Mouse (Mus musculus) neural tube, embryonic 15.5 days (tissue): ENCODE measurements around the gene Spem1. TPM values are rescaled to one million over a fixed set of nuclear protein-coding genes. Genes with fewer than 3 reads are reported as not detected.
A peak's percentile ranks its signal among the peaks of the same experiment; 100 is the strongest.

Source experiments
- ATAC-seq: fragments of 200-750 bp; cut with Nextera tagmentation; 2 replicates; pipeline ENCODE4 v1.8.0; 2017; ENCODE audit warnings: mild to moderate bottlenecking, moderate TSS enrichment, moderate library complexity; ENCODE audit not compliant: low FRiP score
- H3K27ac ChIP-seq: fragments of 300-500 bp; sonication (generic); replicated peaks from 2 replicates; pipeline ENCODE4 v1.5.1; 2015; ENCODE audit warnings: mild to moderate bottlenecking, inconsistent platforms
- H3K27me3 ChIP-seq: fragments of 300-500 bp; sonication (generic); replicated peaks from 2 replicates; pipeline ENCODE4 v1.6.1; 2015; ENCODE audit warnings: inconsistent platforms
- H3K36me3 ChIP-seq: fragments of 300-500 bp; sonication (generic); 2 replicates; pipeline ENCODE4 v1.6.1; 2015; ENCODE audit warnings: inconsistent platforms
- H3K4me1 ChIP-seq: fragments of 300-500 bp; sonication (generic); 2 replicates; pipeline ENCODE4 v1.6.1; 2015; ENCODE audit warnings: inconsistent platforms
- H3K4me2 ChIP-seq: fragments of 300-500 bp; sonication (generic); 2 replicates; pipeline ENCODE4 v1.6.1; 2015; ENCODE audit warnings: inconsistent platforms, mild to moderate bottlenecking, moderate library complexity
- H3K4me3 ChIP-seq: fragments of 300-500 bp; sonication (generic); replicated peaks from 2 replicates; pipeline ENCODE4 v1.5.1; 2015; ENCODE audit warnings: mild to moderate bottlenecking, inconsistent platforms
- H3K9ac ChIP-seq: fragments of 300-500 bp; sonication (generic); replicated peaks from 2 replicates; pipeline ENCODE4 v1.6.1; 2015; ENCODE audit warnings: mild to moderate bottlenecking, inconsistent platforms
- H3K9me3 ChIP-seq: fragments of 300-500 bp; sonication (generic); replicated peaks from 2 replicates; pipeline ENCODE4 v1.6.1; 2016; ENCODE audit warnings: inconsistent platforms
- WGBS: fragments of 180-500 bp; shearing (Covaris S2); methylation state at CpG from one replicate; pipeline ENCODE4 v1.1.7; 2015; ENCODE audit warnings: mixed read lengths; 5-methylcytosine and 5-hydroxymethylcytosine counted together
- polyA plus RNA-seq: library from polyadenylated mRNA; unstranded; fragments of >200 nt; fragmentation: Nextera tagmentation; extraction: Ambion mirVana; gene quantifications from 2 replicates; pipeline ENCODE4 v1.2.1, GENCODE M21; 2015

The Spem1 gene
- polyA plus RNA-seq, 1 experiment from 2014 or later = 0.29 TPM

DNA sequence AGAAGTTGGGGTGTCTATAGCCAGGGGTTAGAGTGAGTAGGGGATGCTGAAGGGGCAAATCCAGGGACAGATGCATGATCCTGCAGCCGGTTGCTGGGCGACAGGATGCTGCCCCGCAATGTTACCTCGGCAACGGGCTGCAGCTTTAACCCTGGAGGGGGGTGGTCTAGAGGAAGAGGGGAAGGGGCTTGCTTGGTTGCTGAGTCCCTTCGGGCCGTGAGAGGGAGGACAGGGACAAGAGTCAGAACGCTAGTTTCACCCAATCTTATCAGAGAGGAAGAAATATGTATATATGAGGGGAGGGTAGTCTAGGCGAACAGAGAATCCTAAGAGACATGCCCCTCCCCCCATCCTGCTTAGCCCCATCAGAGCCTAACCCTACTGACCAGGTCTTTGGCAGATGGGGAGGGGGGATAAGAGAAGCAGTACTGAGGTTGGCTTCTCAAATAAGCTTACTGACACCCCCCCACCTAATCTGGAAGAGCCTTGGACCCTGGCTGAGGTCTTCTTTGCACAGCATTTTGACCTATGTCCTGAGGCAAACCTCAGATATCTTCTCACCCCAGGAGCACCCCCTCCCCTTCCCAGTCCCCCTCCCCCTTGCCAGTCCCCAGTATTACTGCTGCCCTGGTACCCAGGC is 13.5 kb upstream of the Spem1 start:
- peak overlapping the region; percentile 89 for H3K4me3 ChIP-seq
- peak overlapping the region; percentile 98 for H3K27ac ChIP-seq
- H3K36me3 ChIP-seq = peaks cover 23% of the 10 kb centered on the region
- peak overlapping the region; percentile 94 for H3K4me2 ChIP-seq
- WGBS = 5% methylated on average over 9 of the region's 9 CpGs
- peak overlapping the region; percentile 98 for H3K9ac ChIP-seq
- H3K9me3 ChIP-seq = no peaks in the 10 kb centered on the region
- no peaks in the 10 kb centered on the region for H3K27me3 ChIP-seq
- ATAC-seq = no peak
- peaks cover 49% of the 10 kb centered on the region for H3K4me1 ChIP-seq

DNA sequence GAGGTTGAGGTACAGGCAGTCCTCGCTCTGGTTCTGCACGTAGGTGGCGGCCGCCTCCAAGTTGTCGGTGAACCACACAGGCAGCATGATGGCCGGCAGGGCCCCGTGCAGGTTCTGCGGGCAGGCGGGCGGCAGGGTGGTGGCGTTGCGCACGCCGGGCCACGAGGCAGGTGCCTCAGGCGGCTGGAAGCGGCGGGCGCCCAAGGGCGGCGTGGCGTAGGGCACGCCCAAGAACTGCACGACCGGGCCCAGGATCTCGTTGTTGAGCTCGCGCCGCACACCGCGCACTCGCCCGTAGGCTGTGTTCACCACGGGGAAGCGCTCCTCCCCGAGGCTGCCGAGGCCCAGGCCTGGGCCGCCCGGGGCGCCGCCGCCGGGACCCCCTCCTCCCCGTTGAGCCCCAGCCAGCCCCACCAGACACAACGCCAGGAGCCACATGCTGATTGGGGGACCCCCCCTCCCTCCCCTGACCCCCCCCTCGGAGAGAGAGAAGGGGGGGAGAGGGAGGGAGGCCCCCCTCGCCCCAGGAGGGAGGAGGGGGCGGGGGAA is 12.1 kb upstream of the Spem1 start:
- no peak for ATAC-seq
- Histone ChIP-seq H3K27me3 (no peaks in the 10 kb centered on the region), H3K4me2 (peak overlapping the region; percentile 94), H3K4me1 (peaks cover 42% of the 10 kb centered on the region), H3K9me3 (no peaks in the 10 kb centered on the region), H3K4me3 (peak overlapping the region; percentile 89), H3K9ac (peak overlapping the region; percentile 98), H3K27ac (peak overlapping the region; percentile 54), H3K36me3 (peaks cover 28% of the 10 kb centered on the region)
- WGBS = 3% methylated on average over 41 of the region's 48 CpGs

GRCm38 (mm10) chr11:69833554-69833953 is 11.6 kb upstream of the Spem1 start:
- Histone ChIP-seq H3K9ac (peak overlapping the region; percentile 98), H3K4me1 (peaks cover 39% of the 10 kb centered on the region), H3K4me3 (peak overlapping the region; percentile 89), H3K4me2 (peak overlapping the region; percentile 94), H3K9me3 (no peaks in the 10 kb centered on the region), H3K36me3 (peaks cover 32% of the 10 kb centered on the region), H3K27me3 (no peaks in the 10 kb centered on the region), H3K27ac (peak overlapping the region; percentile 54; the same call in 1 of the 2 replicates)
- ATAC-seq = no peak
- 49% methylated on average over 8 of the region's 8 CpGs for WGBS

DNA sequence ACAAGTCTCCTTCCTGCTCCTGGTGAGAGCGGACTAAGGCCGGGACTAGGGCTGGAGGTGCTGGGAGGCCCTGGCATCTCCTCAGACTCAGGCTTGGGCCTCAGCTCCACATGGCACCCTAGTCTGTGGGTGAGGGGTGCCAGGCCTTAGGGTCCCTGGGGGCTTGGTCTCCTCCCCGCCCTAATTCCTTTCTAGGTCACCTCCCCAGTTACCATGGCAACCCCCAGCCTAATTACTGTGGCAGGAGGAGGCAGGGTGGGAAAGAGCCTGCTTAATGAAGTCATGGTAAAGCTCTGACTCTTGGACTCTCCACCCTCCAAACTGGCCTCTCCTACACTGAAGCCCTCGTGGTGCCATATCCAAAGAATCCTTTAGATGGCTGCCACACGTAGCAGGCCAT is 6.9 kb upstream of the Spem1 start:
- no peak for ATAC-seq
- no peak overlapping the region for H3K27ac ChIP-seq
- WGBS = 48% methylated on average over 5 of the region's 5 CpGs
- no peak overlapping the region for H3K4me2 ChIP-seq
- H3K9ac ChIP-seq = no peak overlapping the region
- no peaks in the 10 kb centered on the region for H3K27me3 ChIP-seq
- no peaks in the 10 kb centered on the region for H3K9me3 ChIP-seq
- peaks cover 15% of the 10 kb centered on the region for H3K4me1 ChIP-seq
- H3K4me3 ChIP-seq = no peak overlapping the region
- peaks cover 79% of the 10 kb centered on the region for H3K36me3 ChIP-seq

DNA sequence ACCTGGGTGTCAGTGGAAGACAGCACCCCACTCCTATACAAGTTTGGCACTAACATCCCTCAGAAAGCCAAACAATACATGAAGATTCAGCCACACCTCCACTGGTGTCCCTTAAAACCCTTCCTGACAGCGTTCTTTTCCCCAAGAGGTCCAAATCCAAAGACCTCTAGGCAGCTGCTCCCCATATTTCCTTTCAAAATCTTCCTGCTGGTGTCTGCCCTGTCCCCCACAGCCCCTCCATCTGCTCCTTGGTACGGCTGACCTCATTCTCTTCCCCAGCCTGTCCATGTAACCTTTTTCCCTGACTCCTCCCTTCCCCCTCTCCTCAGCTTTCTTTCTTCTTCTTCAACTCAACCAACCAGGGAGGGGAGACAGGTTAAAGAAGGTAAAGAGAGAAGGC is 1.5 kb upstream of the Spem1 start:
- WGBS = 83% methylated on average over 2 of the region's 2 CpGs
- Histone ChIP-seq H3K4me1 (no peaks in the 10 kb centered on the region), H3K36me3 (peaks cover 47% of the 10 kb centered on the region), H3K9me3 (no peaks in the 10 kb centered on the region), H3K27ac (0 out of 2 replicates have a peak overlapping the region, but pooled peaks have one; percentile 9), H3K4me3 (no peak overlapping the region), H3K4me2 (no peak overlapping the region), H3K9ac (no peak overlapping the region), H3K27me3 (no peaks in the 10 kb centered on the region)
- ATAC-seq = no peak

- 93% methylated on average over 8 of the region's 8 CpGs for WGBS
- Histone ChIP-seq H3K4me1 (no peaks in the 10 kb centered on the region), H3K27ac (no peak overlapping the region), H3K4me2 (no peak overlapping the region), H3K9me3 (0 out of 2 replicates have a peak, but pooled peaks cover 3% of the 10 kb centered on the region), H3K4me3 (no peak overlapping the region), H3K9ac (no peak overlapping the region), H3K27me3 (no peaks in the 10 kb centered on the region), H3K36me3 (0 out of 2 replicates have a peak, but pooled peaks cover 1% of the 10 kb centered on the region)
- no peak for ATAC-seq
Measured at GRCm38 (mm10) chr11:69818871-69819270, 3.1 kb downstream of the Spem1 start.

GRCm38 (mm10) chr11:69818365-69818764 is 3.6 kb downstream of the Spem1 start, which contains the start of gene Spem2:
Gene Spem2, minus strand, starts transcription at chr11:69818465.
- H3K27me3 ChIP-seq = no peaks in the 10 kb centered on the region
- H3K4me3 ChIP-seq = no peak within 1 kb of the TSS
- H3K9ac ChIP-seq = no peak within 1 kb of the TSS
- ATAC-seq = no peak
- WGBS = 80% methylated on average over 2 of the region's 2 CpGs
- no peak within 1 kb of the TSS for H3K4me2 ChIP-seq
- no peaks in the 10 kb centered on the region for H3K36me3 ChIP-seq
- no peaks in the 10 kb centered on the region for H3K4me1 ChIP-seq
- no peak within 1 kb of the TSS for H3K27ac ChIP-seq
- H3K9me3 ChIP-seq = 0 out of 2 replicates have a peak, but pooled peaks cover 3% of the 10 kb centered on the region

GRCm38 (mm10) chr11:69816520-69816919 is 5.5 kb downstream of the Spem1 start:
- H3K9me3 ChIP-seq = 0 out of 2 replicates have a peak, but pooled peaks cover 3% of the 10 kb centered on the region
- no peak overlapping the region for H3K4me3 ChIP-seq
- H3K9ac ChIP-seq = no peak overlapping the region
- H3K27ac ChIP-seq = no peak overlapping the region
- H3K4me1 ChIP-seq = no peaks in the 10 kb centered on the region
- H3K4me2 ChIP-seq = no peak overlapping the region
- H3K36me3 ChIP-seq = no peaks in the 10 kb centered on the region
- no peaks in the 10 kb centered on the region for H3K27me3 ChIP-seq
- ATAC-seq = no peak
- 89% methylated on average over 12 of the region's 12 CpGs for WGBS

DNA sequence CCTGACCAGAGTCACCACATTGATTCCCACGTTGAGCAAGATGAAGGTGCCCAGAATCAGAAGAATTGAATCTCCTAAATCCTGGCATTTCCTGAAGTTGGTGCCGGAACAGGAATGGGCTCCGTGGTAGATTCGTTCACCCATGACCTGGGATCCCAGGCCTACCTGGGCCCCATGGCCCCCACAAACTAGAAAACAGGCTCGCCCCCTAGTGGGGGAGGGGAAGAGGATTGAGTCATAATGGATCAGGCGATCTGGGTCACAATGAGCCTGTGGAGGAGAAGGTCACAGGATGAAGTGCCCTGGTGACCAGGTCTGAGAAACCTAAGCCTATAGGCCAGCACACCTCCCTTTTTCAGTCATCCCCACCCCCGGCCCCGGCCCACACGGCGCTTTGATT is 6.8 kb downstream of the Spem1 start, which contains the start of gene Gm39566:
Gene Gm39566 (minus strand): TSS at position 144 of the 400 bp plus-strand sequence.
- ATAC-seq = no peak
- WGBS = 69% methylated on average over 10 of the region's 10 CpGs
- no peaks in the 10 kb centered on the region for H3K27me3 ChIP-seq
- H3K27ac ChIP-seq = no peak within 1 kb of the TSS
- H3K36me3 ChIP-seq = no peaks in the 10 kb centered on the region
- no peak within 1 kb of the TSS for H3K4me2 ChIP-seq
- 0 out of 2 replicates have a peak, but pooled peaks cover 3% of the 10 kb centered on the region for H3K9me3 ChIP-seq
- no peak within 1 kb of the TSS for H3K4me3 ChIP-seq
- H3K4me1 ChIP-seq = no peaks in the 10 kb centered on the region
- H3K9ac ChIP-seq = no peak within 1 kb of the TSS

DNA sequence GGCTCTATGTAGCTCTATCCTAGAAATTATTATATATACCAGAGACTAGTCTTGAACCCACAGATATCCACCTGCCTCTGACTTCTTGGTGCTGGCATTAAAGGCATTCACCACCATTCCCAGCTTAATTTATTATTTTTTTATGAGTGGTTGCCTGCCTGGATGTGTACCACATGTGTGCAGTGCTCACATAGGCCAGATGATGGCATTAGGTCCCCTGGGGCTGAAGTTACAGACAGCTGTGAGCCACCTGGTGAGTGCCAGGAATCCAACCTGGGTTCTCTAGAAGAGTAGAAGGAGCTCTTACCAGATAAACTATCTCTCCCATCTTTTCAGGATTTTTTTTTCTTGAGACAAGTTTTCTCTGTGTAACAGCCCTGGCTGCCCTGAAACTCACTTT is 11.7 kb downstream of the Spem1 start:
- Histone ChIP-seq H3K4me3 (no peak overlapping the region), H3K27me3 (peaks cover 16% of the 10 kb centered on the region), H3K36me3 (no peaks in the 10 kb centered on the region), H3K4me1 (peaks cover 4% of the 10 kb centered on the region; the same call in 1 of the 2 replicates), H3K27ac (no peak overlapping the region), H3K9ac (no peak overlapping the region), H3K4me2 (no peak overlapping the region), H3K9me3 (no peaks in the 10 kb centered on the region)
- no peak for ATAC-seq

- Histone ChIP-seq H3K27ac (no peak overlapping the region), H3K4me3 (no peak overlapping the region), H3K27me3 (peaks cover 21% of the 10 kb centered on the region), H3K9me3 (no peaks in the 10 kb centered on the region), H3K4me2 (no peak overlapping the region), H3K9ac (no peak overlapping the region), H3K36me3 (no peaks in the 10 kb centered on the region), H3K4me1 (peaks cover 30% of the 10 kb centered on the region)
- 87% methylated on average over 2 of the region's 2 CpGs for WGBS
- ATAC-seq = no peak
Measured at GRCm38 (mm10) chr11:69807641-69808040, 14.3 kb downstream of the Spem1 start.

DNA sequence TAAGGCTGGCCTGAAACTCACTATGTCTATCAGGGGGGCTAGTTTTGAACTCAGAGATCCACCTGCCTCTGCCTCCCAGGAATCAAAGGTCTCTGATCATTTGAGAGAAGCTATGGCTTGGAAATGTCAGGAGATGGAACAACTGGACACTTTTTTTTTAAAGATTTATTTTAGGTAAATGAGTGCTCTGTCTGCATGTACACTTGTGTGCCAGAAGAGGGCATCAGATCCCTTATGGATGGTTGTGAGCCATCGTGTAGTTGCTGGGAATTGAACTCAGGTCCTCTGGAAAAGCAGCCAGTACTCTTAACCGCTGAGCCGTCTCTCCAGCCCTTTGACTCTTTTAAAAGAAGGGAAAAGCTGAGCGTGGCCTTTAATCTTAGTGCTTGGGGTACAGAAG is 15.6 kb downstream of the Spem1 start:
- H3K27ac ChIP-seq = no peak overlapping the region
- no peak overlapping the region for H3K9ac ChIP-seq
- H3K4me1 ChIP-seq = peaks cover 43% of the 10 kb centered on the region
- no peaks in the 10 kb centered on the region for H3K9me3 ChIP-seq
- H3K4me2 ChIP-seq = no peak overlapping the region
- WGBS = 78% methylated on average over 4 of the region's 4 CpGs
- ATAC-seq = no peak
- peaks cover 21% of the 10 kb centered on the region for H3K27me3 ChIP-seq
- H3K36me3 ChIP-seq = no peaks in the 10 kb centered on the region
- H3K4me3 ChIP-seq = no peak overlapping the region
